Mouse (Mus musculus) telencephalon, adult 2 months (tissue): ENCODE measurements around the gene Hist1h1e.
A peak's percentile ranks its signal among the peaks of the same experiment; 100 is the strongest.
"Not testable (repeated sequence)": the region's sequence is repeated elsewhere in the genome, so short reads cannot be mapped to it uniquely, and the experiment has no call there.

Experiments used
- DNase-seq: peaks from one replicate; pipeline ENCODE4 v3.0.0-alpha.2; 2011; ENCODE audit warnings: low read depth, low spot score

Hist1h1e gene

GRCm38 (mm10) chr13:23573034-23573897 lies 49.1 kb downstream of the Hist1h1e start:
- DNase-seq = not testable (repeated sequence)

GRCm38 (mm10) chr13:23572218-23573033 lies 49.9 kb downstream of the Hist1h1e start:
- DNase-seq = no peak

DNA sequence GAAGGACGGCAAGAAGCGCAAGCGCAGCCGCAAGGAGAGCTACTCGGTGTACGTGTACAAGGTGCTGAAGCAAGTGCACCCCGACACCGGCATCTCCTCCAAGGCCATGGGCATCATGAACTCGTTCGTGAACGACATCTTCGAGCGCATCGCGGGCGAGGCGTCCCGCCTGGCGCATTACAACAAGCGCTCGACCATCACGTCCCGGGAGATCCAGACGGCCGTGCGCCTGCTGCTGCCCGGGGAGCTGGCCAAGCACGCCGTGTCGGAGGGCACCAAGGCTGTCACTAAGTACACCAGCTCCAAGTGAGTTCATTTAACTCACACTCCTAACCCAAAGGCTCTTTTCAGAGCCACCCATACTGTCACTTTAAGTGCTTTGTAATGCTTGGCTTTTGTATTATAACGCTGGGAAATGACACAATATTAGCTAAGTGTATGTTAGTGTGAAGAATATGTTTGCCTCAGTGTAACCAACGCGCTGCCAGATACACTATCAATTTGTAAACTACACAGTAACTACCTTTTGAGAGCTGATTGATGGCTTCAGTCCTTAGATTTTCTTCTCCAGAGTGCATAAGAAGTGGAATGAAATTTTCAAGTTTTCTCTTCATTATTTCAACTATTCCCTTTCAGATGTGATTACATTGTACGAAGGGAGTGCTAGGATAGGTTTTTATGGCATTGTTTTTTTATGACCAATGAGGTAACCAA lies 50.7 kb downstream of the Hist1h1e start:
- not testable (repeated sequence) for DNase-seq

DNA sequence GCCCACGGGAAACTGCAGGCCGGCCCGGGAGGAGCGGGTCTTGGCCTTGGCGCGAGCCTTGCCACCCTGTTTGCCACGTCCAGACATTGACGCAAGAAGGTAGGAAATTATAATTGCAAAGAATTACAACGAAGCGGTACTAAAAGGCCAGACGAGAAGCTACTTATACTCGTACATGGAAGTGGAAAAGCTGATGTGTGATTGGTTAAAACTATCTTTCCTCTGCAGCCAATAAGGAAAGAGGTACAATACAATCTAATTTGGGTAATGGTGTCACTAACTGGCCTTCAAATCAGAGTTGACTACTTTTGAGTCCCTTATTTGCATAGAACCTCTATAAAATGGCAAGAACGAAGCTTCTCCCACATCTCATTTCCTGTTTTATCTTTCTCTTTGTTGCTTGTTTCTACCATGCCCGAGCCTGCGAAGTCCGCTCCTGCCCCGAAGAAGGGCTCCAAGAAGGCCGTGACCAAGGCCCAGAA lies 51.3 kb downstream of the Hist1h1e start, which contains the start of the genes Hist1h2ae and Hist1h2bg:
Hist1h2ae (minus strand) TSS at position 199 of the 482 bp plus-strand sequence.
Hist1h2bg (plus strand) TSS at position 375 of the 482 bp plus-strand sequence.
- peak; percentile 99 for DNase-seq
